Comparison of ENCODE assay signal across 8 mouse cellular contexts in genomic region chr7:130668729-130669281, GRCm38 (mm10).
DNase-seq lines count a peak whose midpoint lies in the region; ATAC-seq and TF ChIP-seq lines count a peak whose summit lies in the region.

No protein-coding gene starts in this region.

- intact Hi-C loops in left cerebral cortex, postnatal 14 days (cut with DNase I) = no loop called here

- peak; percentile 50; the same call in 1 of the 2 replicates for ATAC-seq in midbrain, embryonic 12.5 days (ENCODE audit: low FRiP score, low read depth)

- peaks cover 20% of the 10 kb centered on the region for H3K36me3 ChIP-seq in forebrain, embryonic 10.5 days (replicated peaks)
- H3K36me3 ChIP-seq in kidney, adult 2 months (ENCODE audit: control insufficient read depth, insufficient read depth, low read length) = no peaks in the 10 kb centered on the region
- peaks cover 8% of the 10 kb centered on the region; the same call in 1 of the 2 replicates for H3K36me3 ChIP-seq in midbrain, embryonic 12.5 days

- no peaks in the 10 kb centered on the region for H3K27me3 ChIP-seq in forebrain, embryonic 10.5 days (ENCODE audit: poor library complexity, severe bottlenecking)
- H3K27me3 ChIP-seq in kidney, adult 2 months (replicated peaks; ENCODE audit: control insufficient read depth, insufficient read depth, low read length) = no peaks in the 10 kb centered on the region
- H3K27me3 ChIP-seq in midbrain, embryonic 12.5 days = no peaks in the 10 kb centered on the region

- 75% methylated on average over 7 of the region's 7 CpGs for WGBS in forebrain, embryonic 10.5 days
- WGBS in kidney, adult 2 months = 22% methylated on average over 7 of the region's 7 CpGs
- WGBS in midbrain, embryonic 12.5 days = 69% methylated on average over 7 of the region's 7 CpGs

- H3K4me2 ChIP-seq in midbrain, embryonic 12.5 days (replicated peaks) = no peak overlapping the region

- H3K4me1 ChIP-seq in forebrain, embryonic 10.5 days = peaks cover 49% of the 10 kb centered on the region
- peaks cover 27% of the 10 kb centered on the region for H3K4me1 ChIP-seq in kidney, adult 2 months (ENCODE audit: control insufficient read depth, insufficient read depth, low read length)
- H3K4me1 ChIP-seq in midbrain, embryonic 12.5 days = peaks cover 30% of the 10 kb centered on the region

- TF ChIP-seq CTCF in kidney, adult 2 months (conservative IDR thresholded peaks at IDR 0.05; ENCODE audit: insufficient read depth, insufficient read length, low read depth, low read length) = no peak

- H3K4me3 ChIP-seq in forebrain, embryonic 10.5 days = no peak overlapping the region
- no peak overlapping the region for H3K4me3 ChIP-seq in kidney, adult 2 months (ENCODE audit: insufficient read depth, low read depth, low read length)
- no peak overlapping the region for H3K4me3 ChIP-seq in midbrain, embryonic 12.5 days

- no peak for TF ChIP-seq POLR2A in kidney, adult 2 months (IDR thresholded peaks at IDR 0.05; ENCODE audit: low read depth, low read length)

- peaks cover 13% of the 10 kb centered on the region; the same call in 1 of the 2 replicates for H3K9me3 ChIP-seq in forebrain, embryonic 10.5 days
- 0 out of 2 replicates have a peak, but pooled peaks cover 8% of the 10 kb centered on the region for H3K9me3 ChIP-seq in midbrain, embryonic 12.5 days

- H3K27ac ChIP-seq in forebrain, embryonic 10.5 days = peak overlapping the region; percentile 77
- H3K27ac ChIP-seq in kidney, adult 2 months (ENCODE audit: insufficient read depth, low read depth, low read length) = peak overlapping the region; percentile 87
- peak overlapping the region; percentile 84 for H3K27ac ChIP-seq in midbrain, embryonic 12.5 days (replicated peaks)

- DNase-seq in cerebellum, postnatal 10 days = peak; percentile 58 to 71
- no peak for DNase-seq in cerebellum, postnatal 4 days (ENCODE audit: low spot score in 2 of 2)
- no peak for DNase-seq in forebrain, embryonic 10.5 days (ENCODE audit: extremely low spot score, low spot score)
- peak; percentile 88 for DNase-seq in kidney, adult 2 months
- DNase-seq in right cerebral cortex, adult 18-20 months = no peak
- no peak for DNase-seq in left cerebral cortex, postnatal 14 days (ENCODE audit: low spot score in 2 of 2)
- DNase-seq in adrenal gland, postnatal 4 days (ENCODE audit: low spot score in 2 of 2) = no peak

- H3K9ac ChIP-seq in midbrain, embryonic 12.5 days (replicated peaks) = no peak overlapping the region

Comparison
In these comparisons a context has a peak if more than half of its experiments do, and no peak if none do; other contexts are left out.
1. DNase-seq: peak in cerebellum, postnatal 10 days (2 of 2) and kidney, adult 2 months (single experiment); none in cerebellum, postnatal 4 days (0 of 2), forebrain, embryonic 10.5 days (single experiment), right cerebral cortex, adult 18-20 months (single experiment), left cerebral cortex, postnatal 14 days (0 of 2) and adrenal gland, postnatal 4 days (0 of 2).
2. Peak in every context shown above with its lines, with median percentiles within 50 percentile points of each other: H3K27ac ChIP-seq.